Mouse (Mus musculus) 3T3-L1 (cell line): Measurements from ENCODE around the gene Gm10256.
"Not testable (repeated sequence)": the region's sequence is repeated elsewhere in the genome, so short reads cannot be mapped to it uniquely, and the experiment has no call there.

Experiments
- DNase-seq: peaks from one replicate; pipeline ENCODE4 v3.0.0-alpha.2; 2015; ENCODE audit warnings: low read depth, low spot score

Gm10256 gene

GRCm38 (mm10) chrY:2830380-2830779 is at the start of gene Gm10256, which contains the start of gene Rbmy:
Gene Gm10256 (plus strand): TSS chrY:2830699.
Gene Rbmy (plus strand): TSS chrY:2830680.
- not testable (repeated sequence) for DNase-seq

- not testable (repeated sequence) for DNase-seq
Measured at GRCm38 (mm10) chrY:2796105-2796504, 34.4 kb upstream of the Gm10256 start, which contains the start of gene Gm4064. Gene Gm4064 (minus strand): TSS chrY:2796205.

- DNase-seq = not testable (repeated sequence)
Measured at GRCm38 (mm10) chrY:2900689-2901088, 70.2 kb downstream of the Gm10256 start, which contains the start of gene Gm10352. Gene Gm10352 (plus strand): TSS chrY:2900989.
